Mouse (Mus musculus) pancreas, adult 10 weeks (tissue): Measurements from ENCODE around the gene Nexmif. TPM values are rescaled to one million over a fixed set of nuclear protein-coding genes. Genes with fewer than 3 reads are reported as not detected.

Source experiments
- polyA plus RNA-seq: library from polyadenylated mRNA; stranded (reverse); fragments of 350-450 nt; fragmentation: Illumina TruSeq; extraction: RNeasy Lipid Tissue Mini Kit (QIAGEN cat#74804); gene quantifications from one replicate; pipeline ENCODE4 v1.2.3, GENCODE M21; 2015; ENCODE audit warnings: low read depth, low replicate concordance; ENCODE audit not compliant: insufficient read depth

Gene Nexmif
- 0.09 TPM for polyA plus RNA-seq

GRCm38 (mm10) chrX:104200736-104201591 is at the start of gene Nexmif:
Nexmif (minus strand) TSS chrX:104201185.

Other genes with a start within 250 kb of the Nexmif start
- gene Rlim, start 219.9 kb downstream of the Nexmif start, polyA plus RNA-seq, result 4.6 TPM
- gene Abcb7, start 212.7 kb upstream of the Nexmif start, polyA plus RNA-seq, result 1.5 TPM